Mouse (Mus musculus) left cerebral cortex, adult 9 months (tissue): ENCODE data around the gene Gas2.

Experiments used
- DNase-seq, 2 experiments: peaks; one replicate each; pipeline ENCODE4 v3.0.0; 2022; ENCODE audit warnings: low spot score in 2 of 2

Gene Gas2

DNA sequence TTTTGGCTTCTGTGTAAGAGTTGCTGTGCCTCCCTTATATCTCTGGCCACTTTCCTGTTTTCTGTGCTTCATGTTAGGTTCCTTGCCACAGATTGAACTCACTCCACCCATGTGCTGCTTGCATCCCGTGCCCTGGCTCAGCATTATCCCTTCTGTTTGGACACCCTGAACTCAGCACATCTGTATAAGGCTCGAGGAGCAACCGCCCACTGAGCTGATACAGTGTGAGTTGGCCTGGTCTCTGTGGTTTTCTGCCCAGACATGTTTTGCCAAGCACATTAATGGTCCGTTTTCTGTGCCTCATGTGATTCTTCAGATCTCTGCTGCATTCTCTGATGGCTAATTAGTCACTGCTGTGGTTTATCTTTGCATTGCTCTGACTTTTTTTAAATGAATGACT lies 105.8 kb downstream of the Gas2 start:
- no peak for DNase-seq

GRCm38 (mm10) chr7:51969379-51969778 lies 107.6 kb downstream of the Gas2 start:
- DNase-seq, result no peak

DNA sequence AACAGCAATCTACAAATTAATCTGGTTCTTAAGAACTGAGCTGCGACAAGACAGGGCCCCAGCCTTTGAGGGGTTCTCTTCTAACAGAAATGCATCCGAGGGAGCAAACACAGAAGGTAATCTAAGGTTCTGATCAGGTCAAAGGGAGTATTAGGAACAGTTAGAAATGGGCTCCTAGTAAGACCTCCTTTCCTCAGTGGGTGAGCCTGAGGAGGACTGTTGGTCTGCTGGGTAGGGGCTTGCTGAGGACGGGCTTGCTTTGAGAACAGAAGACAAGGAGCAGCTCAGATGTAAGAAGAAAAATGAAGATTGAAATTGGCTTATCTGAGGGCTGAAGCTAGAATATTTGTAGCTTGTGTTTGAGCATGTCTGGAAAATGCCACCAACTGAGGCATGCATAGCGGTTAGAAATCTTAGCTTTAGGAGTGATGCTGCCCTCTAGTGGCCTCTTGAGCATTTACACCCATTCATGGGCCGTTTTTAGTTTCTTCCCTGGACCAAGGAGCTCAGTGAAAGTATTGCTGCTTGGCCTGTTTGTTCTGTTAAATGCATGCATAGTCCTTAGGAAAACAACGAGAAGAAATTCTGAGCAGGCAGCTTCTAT lies 110.5 kb downstream of the Gas2 start:
- DNase-seq, result peak in 1 of 2 experiments; percentile 68

DNA sequence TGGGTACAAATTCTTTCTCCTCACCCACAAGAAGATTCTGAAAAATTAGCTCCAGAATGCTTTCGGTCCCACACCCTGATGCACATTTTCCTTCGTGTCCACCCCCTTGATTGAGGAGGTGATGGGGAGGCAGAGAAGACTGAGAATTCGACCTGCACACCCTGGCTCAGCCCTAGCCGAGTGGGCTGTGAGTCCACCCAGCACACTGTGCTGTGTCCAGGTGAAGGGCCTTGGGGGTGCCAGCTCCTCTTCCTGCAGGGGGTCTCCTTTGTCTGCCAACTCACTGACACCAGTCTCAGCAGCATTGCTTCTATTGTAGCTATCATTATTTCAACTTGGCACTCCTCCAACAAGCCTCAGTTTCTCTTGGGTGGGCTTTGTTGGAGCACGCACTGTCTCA lies 111.3 kb downstream of the Gas2 start:
- no peak for DNase-seq

GRCm38 (mm10) chr7:51973526-51973925 lies 111.7 kb downstream of the Gas2 start:
- no peak for DNase-seq

DNA sequence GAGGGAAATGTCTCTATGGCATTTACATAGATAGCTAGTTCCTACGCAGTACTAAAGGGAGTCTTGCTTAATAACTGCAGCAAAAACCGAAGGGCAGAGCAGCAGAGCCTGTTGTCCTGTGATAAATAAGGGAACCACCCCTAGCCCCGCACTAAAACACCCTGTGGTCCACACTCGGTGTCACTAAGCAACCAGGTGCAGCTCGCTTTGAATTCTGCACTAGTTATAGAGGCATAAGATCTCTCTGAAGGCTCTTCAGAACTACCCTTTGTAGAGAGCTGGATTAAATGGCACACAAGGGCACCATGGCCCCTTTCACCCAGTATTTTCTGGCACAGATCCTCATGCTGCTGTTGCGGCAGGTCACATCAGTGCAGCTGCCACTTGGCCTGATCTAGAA lies 113.4 kb downstream of the Gas2 start:
- DNase-seq, result no peak

DNA sequence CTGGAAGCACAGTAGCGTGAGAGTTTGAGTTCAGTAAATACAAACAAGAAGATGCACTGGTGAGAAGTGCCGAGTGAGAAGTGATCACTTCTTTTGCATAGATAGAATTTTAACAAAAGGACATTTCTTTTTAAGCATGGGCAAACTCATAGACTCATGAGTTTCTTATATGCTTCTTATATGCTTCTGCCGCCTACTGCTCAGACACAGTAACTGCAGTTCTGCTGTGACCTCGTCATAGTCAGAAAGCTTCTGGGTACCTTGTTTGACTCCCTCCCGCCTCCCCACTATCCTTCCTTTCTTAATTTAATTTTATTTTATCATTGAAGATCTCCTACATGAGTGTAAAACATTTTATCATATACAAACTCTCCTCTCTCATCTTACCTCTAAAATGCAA lies 117.5 kb downstream of the Gas2 start:
- DNase-seq, result peak in 1 of 2 experiments; percentile 16

GRCm38 (mm10) chr7:51982303-51982702 lies 120.5 kb downstream of the Gas2 start:
- DNase-seq, result peak; percentile 21 to 35

- peak in 1 of 2 experiments; percentile 12 for DNase-seq
Measured at GRCm38 (mm10) chr7:51985763-51986162, 123.9 kb downstream of the Gas2 start.

DNA sequence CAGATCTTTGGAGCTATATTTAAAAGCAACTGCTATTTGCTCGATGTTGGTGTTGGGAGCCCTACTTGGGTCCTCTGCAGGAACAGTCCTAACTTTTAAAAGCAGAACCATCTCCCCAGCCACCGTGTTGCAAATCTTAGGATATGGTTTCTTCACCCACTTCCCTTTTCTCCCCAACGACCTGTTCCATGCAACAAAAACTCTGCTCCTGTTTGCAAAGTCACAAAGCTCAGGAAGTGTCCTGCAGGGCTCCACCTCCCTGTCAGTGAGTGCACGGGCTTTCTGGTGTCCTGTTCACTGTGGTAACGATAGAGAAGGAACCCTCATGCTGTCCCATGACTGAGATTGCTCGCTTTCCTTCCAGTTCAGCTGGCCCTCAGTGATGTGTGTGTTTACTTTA lies 125.1 kb downstream of the Gas2 start:
- no peak for DNase-seq

DNA sequence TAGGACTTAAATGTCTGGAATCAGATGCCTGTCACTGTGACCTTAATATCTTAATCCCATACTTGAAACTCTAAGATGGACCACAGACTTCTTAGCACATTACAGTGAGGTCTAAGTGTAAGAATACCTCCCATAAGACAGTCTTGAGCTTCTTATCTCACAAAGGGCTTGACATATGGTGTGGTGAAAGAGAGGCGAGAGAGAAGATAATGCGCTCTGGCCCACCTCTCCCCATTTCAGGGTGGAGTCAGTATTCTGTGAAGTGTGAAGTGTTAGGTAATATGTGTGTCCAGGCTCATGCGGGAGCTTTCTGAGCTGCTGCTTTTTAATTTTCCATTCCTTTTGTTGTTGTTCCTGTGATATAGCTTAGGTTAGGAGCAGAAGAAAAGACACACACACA lies 129.2 kb downstream of the Gas2 start:
- DNase-seq, result no peak

DNA sequence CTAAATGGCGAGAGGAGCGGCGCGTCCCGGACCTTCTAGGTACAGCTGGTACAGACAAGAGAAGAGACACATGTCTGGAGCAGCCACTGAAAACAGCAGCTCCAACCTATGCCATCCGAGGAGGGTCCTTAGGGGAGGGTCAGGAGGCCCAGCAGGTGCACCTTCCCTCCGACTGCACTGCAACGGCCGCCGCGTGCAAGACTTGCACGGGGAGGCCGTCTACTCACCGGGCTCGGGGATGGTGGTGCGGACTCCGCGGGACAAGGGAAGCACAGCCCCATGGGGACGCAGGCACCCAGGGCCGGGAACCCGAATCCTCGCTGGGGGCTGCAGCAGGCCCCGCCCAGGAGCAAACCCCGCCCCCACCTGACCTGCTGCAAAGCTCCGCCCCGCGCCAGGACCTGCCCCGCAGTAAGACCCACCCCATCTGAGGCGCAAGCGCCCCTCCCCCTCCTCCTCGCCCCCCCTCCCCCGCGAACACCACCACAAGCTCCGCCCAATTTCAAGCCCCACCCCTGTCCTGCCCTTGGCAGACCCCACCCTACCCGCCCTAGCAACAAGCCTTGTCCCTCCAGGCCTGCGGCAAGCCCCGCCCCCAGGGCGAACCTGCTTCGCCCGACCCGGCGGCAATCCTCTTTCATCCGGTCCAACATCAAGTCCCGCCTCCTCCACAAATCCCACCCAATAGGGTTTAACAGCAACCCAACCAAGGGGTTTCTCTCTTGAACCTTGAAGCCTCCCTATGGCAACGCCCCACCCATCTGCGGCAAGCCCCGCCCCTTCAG lies 143.9 kb downstream of the Gas2 start, which contains the start of gene Svip:
Svip (minus strand) TSS at position 508 of the 785 bp plus-strand sequence.
- peak; percentile 96 to 97 for DNase-seq

DNA sequence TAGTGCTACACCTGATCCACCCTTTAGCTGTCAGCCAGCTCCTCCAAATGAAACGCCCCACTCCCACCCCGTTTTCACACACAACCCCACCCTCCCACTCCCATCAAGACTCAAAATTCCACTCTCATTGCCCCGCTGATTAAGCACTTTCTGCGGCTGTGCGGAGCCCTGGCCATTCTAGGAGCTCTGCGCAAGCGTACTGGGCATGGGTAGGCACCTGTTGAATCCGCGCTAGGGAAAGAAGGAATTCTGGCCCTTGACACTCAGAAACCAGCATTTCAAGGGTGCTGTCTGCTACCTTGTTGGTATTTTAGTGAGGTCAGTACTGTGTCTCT lies 144.4 kb downstream of the Gas2 start:
- DNase-seq, result no peak

DNA sequence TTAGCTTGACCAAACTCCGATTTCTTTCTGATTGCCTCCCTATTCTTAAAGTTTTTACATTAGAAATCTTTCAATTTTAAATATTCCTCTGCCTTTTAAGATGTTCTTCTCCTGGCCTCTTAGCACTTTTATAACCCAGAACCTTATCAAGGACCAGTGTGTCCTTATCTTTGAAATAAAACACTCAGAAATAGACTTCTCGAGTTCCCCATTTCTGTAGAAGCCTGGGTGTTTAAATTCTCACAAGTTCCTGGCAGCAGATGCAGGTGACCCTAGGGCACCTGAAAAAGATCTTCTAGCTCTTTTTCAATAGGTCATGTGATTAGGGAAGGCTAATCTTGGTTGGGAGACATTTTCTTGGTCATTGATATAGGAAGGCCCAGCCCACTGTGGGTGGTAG lies 145.3 kb downstream of the Gas2 start:
- DNase-seq, result no peak

- DNase-seq, result no peak
Measured at GRCm38 (mm10) chr7:52013457-52013856, 151.6 kb downstream of the Gas2 start.

GRCm38 (mm10) chr7:52015180-52015579 lies 153.4 kb downstream of the Gas2 start:
- DNase-seq, result no peak

DNA sequence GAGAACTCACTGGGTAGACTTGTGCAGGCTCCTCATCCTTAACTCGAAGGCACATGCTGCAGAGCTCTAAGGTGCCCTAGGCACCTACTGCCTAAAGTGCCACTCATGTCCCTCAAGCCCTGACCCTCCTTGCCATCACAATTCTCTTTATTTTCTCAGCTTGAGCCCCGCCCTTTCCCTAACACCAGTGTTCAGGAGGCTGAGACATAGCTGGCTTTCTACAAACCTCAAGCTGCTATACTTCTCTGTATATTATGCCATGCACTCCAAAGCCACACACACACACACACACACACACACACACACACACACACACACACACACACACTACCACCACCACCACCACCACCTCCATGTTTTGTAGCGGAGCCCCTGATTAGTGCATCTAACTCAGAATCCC lies 153.8 kb downstream of the Gas2 start, which contains the start of gene 1700015G11Rik:
1700015G11Rik (minus strand) TSS at position 101 of the 400 bp plus-strand sequence.
- DNase-seq, result no peak

DNA sequence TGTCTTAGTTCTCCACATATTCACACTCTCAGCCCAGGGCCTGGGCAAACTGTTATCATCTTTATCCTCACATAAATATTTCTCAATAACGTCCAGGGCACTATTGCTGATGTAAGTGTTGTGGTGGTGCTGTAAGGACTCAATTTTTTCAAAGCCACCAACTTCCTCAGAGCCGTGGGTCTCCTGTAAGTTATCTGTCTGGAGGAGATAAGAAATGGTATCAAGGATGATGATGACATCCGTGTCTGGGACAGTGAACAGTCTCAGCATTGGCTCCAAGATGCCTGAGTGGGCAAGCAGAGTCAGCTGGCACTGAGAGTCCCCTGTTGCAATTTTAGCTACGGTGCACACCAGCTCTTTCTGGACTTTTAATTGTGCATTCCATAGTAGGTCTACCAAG lies 160.2 kb downstream of the Gas2 start:
- no peak for DNase-seq

DNA sequence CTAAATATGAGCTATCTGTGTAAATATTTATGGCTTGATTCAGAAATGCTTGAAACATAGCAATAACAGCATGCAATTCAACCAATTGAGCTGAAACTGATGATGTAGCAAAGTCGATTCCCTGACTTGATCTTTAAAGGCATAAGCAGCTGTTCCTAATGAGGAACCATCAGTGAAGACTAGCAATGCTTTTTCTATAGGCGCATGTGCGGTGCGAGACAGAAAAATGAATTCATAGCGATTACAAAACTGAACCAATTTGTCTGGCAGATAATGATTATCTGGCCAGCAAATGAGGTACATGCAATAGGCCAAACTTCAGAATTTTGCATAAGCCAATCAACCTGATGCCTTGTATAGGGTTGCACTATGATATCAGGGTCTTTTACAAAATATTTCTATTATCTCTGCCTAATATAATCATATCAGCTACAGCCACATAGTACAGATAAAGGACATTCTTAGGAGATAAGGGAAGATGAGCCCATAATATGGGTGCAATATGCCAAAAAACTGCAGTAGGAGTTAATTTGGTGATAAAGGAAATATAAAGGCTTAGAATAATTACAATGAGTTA lies 162.3 kb downstream of the Gas2 start:
- no peak for DNase-seq

- peak in 1 of 2 experiments; percentile 42 for DNase-seq
Measured at GRCm38 (mm10) chr7:52037600-52038582, 176.1 kb downstream of the Gas2 start.
